Mouse (Mus musculus) spleen, postnatal 14 days (tissue): ENCODE data around the gene Gm20696.

Experiments used
- DNase-seq, 2 experiments: peaks; one replicate each; pipeline ENCODE4 v3.0.0; 2021 to 2022; ENCODE audit warnings: low spot score in 2 of 2

The Gm20696 gene

DNA sequence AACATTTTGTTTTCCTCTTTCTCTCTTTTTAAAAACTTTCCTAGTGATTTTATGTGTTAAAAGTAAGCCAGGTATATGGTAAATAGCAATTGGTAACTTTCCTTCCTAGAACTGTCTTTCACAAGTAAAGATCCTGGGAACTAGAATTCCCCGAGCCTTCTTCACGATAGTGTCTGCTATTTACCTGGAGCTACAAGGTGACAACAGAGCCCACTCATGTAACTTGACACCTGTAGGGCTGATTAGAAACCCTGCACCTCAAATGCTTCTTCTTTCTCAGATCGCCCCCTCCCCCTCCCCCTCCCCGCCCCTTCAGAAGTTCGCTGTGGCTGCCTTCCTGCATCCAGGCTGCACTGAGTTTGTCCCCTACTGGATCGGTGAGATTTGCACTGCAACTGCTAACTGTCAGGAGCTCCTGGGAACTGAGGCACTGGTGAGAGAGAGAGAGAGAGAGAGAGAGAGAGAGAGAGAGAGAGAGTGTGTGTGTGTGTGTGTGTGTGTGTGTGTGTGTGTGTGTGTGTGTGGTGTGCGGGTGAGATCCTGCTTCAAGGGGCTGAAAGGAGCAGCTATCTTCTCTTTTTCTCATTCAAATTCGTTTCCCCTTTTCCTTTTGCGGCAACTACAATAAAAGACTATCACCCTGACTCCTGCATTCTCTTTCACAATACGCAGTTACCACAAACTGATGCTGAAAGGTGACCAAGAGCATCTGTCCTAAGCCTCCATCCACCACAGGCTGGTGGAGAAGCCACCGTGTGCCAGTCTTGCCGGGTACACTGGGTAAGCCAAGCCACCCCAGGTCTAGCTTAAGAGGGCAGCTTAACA lies 403.3 kb downstream of the Gm20696 start:
- no peak for DNase-seq

DNA sequence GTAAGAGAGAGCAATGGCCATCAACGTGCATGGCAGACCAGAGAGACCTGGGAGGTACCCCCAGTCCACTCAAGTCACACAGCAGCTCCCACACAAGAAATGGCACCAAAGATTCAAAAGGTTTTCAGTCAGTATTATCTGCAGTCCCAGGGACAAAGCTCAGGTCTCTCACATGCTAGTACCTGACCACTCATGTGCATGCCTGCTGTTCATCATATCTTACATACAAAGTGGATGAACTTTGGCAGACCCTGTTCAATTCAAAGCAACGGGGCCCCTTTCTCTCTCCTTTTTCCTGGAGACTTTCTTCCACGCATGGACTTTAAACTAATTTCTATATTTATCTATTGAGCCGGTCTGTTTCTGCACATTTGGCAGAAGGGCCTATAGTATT lies 404.9 kb downstream of the Gm20696 start:
- no peak for DNase-seq

DNA sequence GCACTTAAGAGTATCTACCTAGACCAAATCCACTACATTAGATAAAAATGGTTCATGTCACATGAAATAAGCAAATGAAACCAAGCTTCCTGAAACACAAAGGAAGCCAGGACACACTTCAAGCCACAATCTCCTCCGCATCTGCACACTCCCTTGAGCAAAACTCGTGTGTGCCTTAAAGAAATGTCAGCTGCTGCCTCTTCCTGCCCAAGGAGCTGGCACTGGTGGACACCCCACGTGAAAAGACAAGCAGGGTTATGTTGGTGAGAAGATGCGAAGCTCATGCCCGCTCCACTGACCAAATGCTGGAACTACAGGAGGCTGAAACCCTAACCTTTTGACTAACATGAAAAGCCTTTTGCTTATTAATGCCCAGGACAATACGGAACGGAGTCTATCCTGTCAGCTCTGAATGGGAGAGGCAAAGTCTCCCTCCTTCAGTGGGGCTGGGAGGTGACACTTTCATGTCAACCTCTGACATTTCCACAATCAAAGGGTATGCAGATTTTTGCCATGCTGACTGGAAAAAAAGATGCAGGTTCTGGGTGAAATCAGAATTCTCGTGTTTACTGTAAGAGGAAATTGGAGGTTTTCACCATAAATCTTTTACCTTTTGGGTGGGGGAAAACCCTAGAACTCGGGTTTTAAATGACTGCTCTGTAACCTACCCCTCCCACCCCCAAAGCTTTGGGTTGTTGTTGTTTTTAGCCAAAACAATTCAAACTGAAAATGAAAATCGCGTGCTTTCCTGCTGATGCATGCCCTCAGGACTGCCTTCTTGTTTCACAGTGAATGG lies 405.5 kb downstream of the Gm20696 start:
- DNase-seq: no peak

DNA sequence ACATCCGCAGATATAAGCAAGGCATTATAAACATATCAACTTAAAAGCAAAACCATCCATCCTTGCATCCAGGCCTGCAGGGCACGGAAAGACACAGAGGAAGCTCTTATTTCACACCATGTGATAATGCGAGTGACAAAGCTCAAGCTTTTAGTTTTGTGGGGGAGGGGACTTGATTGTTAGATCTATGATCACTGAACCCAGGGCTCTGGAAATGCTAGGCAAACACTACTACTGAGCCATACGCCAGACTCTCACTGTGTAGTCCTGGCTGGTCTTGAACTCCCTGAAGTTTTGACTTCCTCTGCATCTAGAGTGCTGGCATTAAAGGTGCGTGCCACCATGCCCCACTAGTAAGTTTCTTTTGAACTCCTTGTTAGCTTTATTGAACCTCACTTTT lies 408.3 kb downstream of the Gm20696 start:
- no peak for DNase-seq

GRCm38 (mm10) chr6:99257676-99258075 lies 408.9 kb downstream of the Gm20696 start:
- no peak for DNase-seq

GRCm38 (mm10) chr6:99253331-99253730 lies 413.3 kb downstream of the Gm20696 start:
- DNase-seq: no peak

- no peak for DNase-seq
Observed at GRCm38 (mm10) chr6:99252816-99253215, 413.8 kb downstream of the Gm20696 start.

GRCm38 (mm10) chr6:99251924-99252323 lies 414.7 kb downstream of the Gm20696 start:
- no peak for DNase-seq

- no peak for DNase-seq
Observed at GRCm38 (mm10) chr6:99251222-99251621, 415.4 kb downstream of the Gm20696 start.

GRCm38 (mm10) chr6:99249496-99250030 lies 417.0 kb downstream of the Gm20696 start:
- no peak for DNase-seq

DNA sequence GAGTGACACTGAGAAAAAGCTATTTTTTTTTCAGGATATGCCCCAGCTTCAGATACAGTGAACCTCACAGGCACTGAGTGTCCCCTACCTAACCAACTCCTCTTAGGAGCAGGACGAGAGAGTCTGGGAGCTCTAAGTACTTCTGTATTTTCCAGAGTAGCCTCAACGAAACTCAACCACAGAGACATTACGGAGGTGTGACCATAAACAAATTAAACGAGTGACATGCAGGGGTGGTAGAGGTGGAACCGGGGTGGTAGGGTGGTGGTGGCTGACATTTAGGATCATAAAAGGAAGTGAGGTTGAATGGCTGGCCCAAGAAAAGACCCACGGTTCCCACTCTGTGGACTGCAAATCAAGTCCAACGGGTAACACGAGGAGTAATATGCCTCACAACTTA lies 418.2 kb downstream of the Gm20696 start:
- no peak for DNase-seq

- no peak for DNase-seq
Observed at GRCm38 (mm10) chr6:99241625-99242395, 424.8 kb downstream of the Gm20696 start.

DNA sequence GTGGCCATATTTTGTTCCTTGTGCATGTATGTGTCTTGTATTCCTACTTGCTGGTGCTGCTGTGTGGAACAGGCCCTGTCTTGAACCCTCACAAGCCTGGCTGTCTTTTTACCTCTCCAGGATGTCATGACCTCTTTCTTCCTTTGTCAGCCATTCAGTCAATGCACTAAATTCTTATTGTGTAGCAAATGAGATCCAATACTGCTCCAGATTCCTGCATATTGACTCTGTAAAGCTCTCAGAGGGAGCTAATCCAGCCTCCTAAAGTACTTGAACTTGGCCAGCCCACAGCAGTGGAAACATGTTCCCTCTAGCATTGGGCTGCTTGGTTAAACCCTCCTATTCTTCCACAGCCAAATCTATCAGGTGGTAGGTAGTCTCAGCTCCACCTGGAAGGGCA lies 425.8 kb downstream of the Gm20696 start:
- no peak for DNase-seq

DNA sequence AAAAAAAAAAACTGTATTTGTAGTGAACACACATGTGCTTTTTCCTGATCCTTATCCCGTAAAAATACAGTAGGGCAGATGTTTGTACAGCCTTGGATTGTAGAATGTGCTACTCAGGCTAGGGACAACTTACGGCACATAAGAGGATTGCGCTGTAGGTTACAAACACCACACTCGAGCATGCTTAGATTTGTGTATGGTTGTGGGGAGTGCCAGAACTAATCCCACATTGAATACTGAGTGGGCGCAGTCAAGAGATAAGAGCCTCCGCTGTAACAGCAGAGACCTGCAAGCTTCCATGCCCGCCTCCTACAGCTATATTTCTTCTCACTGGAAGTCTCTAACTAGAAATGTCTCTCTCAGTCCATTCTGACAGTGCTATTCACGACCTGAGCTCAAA lies 431.0 kb downstream of the Gm20696 start:
- no peak for DNase-seq

DNA sequence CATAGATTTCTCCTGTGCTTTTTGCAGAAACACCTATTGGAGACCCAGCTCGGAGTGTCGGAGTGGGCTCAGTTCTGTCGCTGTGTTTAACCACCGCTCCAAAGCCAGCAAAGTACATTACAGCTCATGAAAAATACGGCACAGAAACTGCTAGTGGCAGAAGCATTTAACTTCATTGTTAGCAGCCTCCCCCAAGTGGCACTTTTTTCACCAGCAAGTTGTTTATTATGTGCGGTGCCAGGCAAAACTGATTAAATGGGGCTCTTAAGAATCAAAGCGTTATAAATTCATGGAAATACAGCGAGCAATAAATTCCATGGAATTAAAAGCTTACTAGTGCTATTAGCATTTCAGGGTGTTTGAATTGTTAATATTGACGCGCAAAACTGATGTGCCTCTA lies 433.2 kb downstream of the Gm20696 start:
- DNase-seq: no peak

DNA sequence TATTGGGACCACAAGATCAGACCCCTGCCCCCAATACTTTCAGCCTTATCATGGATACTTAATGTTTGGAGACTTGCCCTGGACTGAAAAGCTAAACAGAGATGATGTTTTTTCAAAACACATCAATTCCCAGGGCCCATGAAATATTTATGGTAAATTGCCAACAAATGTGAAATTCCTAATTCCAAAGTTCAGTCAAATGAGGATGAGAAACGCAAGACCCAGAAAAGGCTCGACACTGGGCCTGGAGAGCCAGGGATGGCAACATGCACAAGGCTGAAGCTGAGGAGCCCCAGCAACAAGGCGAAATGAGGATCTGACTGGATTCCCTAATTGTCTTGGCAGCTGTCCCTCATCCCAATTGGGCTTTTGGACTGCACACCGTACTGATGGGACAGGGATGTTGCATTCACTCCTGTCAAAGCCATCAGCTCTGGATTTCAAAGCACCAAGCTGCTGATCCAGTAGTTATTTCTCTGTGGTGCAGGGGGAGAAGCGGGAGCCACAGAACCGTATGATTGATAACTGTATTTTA lies 438.2 kb downstream of the Gm20696 start:
- DNase-seq: no peak

- DNase-seq: no peak
Observed at GRCm38 (mm10) chr6:99221147-99221546, 445.4 kb downstream of the Gm20696 start.

GRCm38 (mm10) chr6:99220472-99220871 lies 446.1 kb downstream of the Gm20696 start:
- no peak for DNase-seq

GRCm38 (mm10) chr6:99217846-99218245 lies 448.8 kb downstream of the Gm20696 start:
- no peak for DNase-seq

GRCm38 (mm10) chr6:99217155-99217554 lies 449.4 kb downstream of the Gm20696 start:
- DNase-seq: no peak

- DNase-seq: no peak
Observed at GRCm38 (mm10) chr6:99212461-99212860, 454.1 kb downstream of the Gm20696 start.
